Mouse (Mus musculus): ENCODE measurements around the gene Psip1.

The Psip1 gene

DNA sequence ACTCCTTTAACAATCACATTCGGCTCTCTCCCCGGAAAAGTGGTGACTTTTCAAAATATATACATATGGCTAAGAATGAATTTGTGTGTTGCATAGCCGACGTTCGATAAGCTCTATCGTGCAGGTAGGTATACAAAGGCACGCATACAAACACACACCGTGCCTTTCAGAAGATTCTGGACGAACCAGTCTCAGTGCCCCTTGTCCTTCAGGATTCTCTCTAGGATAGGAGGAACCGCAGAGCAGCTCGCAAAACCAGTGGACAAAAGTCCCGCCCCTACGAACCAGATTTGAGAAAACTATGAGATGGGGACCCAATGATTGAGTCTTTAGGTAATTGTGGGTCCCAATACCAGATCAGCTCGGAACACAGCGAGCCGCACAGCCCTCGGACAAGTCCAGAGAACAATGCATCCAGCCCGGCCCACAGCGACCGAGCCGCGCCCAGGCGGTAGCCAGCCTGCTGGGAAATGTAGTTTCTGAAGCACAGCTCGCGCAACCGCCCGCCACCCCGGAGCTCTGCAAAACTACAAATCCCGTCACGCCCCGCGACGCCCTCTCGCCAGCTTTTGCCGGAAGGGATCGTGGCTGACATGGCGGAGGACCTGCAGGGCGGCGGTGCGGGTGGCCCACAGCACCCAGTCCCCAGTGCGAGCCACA lies 69.0 kb downstream of the Psip1 start, which contains the start of gene Snapc3:
TSS of gene Snapc3 (plus strand) at position 565 of the 660 bp plus-strand sequence.
- peak; percentile 95 for DNase-seq (ENCODE audit: low spot score)

GRCm38 (mm10) chr4:83414241-83414824 lies 71.9 kb downstream of the Psip1 start:
- DNase-seq (ENCODE audit: low spot score) = no peak

- DNase-seq (ENCODE audit: low spot score) = no peak
These were observed 74.2 kb downstream of the Psip1 start for GRCm38 (mm10) chr4:83412060-83412459.

DNA sequence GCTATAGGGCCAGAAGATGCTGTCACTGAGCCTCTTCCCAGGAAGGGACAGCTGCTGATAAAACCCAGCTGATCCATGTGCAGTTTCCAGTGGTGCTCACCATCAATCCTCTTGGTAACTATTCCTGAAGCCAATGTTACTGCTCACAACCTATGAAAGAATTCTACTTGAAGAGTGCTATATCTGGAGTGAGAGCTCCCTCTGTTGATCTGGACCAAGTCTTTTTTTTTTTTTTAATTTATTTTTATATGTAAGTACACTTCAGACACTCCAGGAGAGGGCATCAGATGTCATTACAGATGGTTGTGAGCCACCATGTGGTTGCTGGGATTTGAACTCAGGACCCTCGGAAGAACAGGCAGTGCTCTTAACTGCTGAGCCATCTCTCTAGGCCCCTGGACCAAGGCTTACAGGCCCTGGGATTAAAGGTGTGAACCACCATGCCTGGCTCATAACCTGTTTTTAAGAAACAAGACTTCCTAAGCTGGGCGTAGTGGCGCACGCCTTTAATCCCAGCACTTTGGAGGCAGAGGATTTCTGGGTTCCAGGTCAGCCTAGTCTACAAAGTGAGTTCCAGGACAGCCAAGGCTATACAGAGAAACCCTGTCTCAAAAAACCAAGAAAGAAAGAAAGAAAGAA lies 76.3 kb downstream of the Psip1 start:
- DNase-seq (ENCODE audit: low spot score) = no peak

DNA sequence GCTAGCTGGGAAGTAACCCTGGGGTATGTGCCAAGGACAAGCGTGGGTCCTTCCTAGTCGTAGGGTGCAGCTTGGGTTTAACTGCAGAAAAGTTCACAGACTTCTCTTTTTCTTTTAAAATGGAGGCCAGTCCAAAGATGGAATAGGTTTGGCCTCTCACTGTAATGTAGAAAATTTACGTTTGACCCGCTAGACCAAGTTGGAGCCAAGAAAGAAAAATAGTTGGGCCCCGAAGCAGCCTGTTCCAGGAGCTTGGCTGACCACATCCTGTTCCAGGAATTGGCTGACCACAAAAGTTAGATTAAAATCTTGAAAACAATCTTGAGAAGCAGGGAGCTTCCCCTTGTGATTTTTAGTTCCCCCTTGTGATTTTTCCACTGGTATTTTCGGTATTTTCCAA lies 78.6 kb downstream of the Psip1 start:
- no peak for DNase-seq (ENCODE audit: low spot score)
